Mouse (Mus musculus) urinary bladder, adult 18-20 months (tissue): ENCODE data around the gene Cyp46a1.

Source experiments
- DNase-seq, 2 experiments: peaks; one replicate each; pipeline ENCODE4 v3.0.0; 2022; ENCODE audit warnings: low spot score in 2 of 2, mixed read lengths in 2 of 2

The Cyp46a1 gene

GRCm38 (mm10) chr12:108399191-108399590 lies 65.0 kb downstream of the Cyp46a1 start:
- DNase-seq, result no peak

- DNase-seq, result no peak
Measured at GRCm38 (mm10) chr12:108400951-108401350, 66.8 kb downstream of the Cyp46a1 start.

DNA sequence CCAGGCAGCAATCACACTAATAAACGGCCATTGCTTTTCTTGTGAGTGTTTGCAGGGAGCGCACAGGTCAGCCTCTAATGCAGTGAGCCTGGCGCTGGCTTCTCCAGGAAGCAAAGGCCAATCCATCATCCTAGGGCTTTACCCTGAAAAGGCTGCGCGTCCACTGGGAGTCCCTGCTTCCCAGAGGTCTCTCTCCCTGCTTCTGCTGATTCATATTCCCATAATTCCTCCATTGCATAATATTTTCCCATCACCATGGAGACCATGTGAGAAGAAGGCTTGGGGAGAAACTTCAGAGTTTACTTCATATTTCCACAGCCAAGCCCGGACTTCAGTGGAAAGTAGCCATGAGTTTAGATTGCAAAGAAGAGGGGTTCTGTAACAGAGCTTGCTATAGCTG lies 69.8 kb downstream of the Cyp46a1 start:
- peak in 1 of 2 experiments; percentile 48 for DNase-seq

DNA sequence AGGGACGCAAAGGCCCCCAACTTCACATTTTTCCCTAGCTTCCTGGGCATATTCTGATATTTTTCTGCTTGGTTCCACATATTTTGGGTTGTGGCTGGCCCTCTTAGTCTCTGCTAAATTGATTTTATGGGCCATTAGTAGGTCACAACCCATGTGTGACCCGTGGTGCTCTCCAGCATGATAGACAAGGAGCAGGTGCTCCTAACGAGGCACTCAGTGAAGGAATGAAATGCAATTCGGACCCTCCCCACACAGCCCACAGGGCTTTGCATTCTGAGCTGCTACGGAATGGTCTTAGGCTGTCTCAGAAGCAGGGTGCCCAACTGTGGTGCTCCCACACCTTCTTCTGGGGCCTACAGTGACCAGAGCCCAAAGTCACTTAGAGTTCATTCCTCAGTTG lies 74.9 kb downstream of the Cyp46a1 start:
- no peak for DNase-seq

GRCm38 (mm10) chr12:108410416-108411208 lies 76.4 kb downstream of the Cyp46a1 start:
- DNase-seq, result no peak
